Mouse (Mus musculus): ENCODE results near the gene Pip4k2a.

The Pip4k2a gene

GRCm38 (mm10) chr2:18982581-18982980 lies 15.3 kb downstream of the Pip4k2a start:
- no peak for ATAC-seq (ENCODE audit: insufficient number of reproducible peaks, low FRiP score, low TSS enrichment)

- ATAC-seq (ENCODE audit: insufficient number of reproducible peaks, low FRiP score, low TSS enrichment), result no peak
These were observed 18.3 kb downstream of the Pip4k2a start for GRCm38 (mm10) chr2:18979675-18980074.

GRCm38 (mm10) chr2:18979046-18979445 lies 18.9 kb downstream of the Pip4k2a start:
- no peak for ATAC-seq (ENCODE audit: insufficient number of reproducible peaks, low FRiP score, low TSS enrichment)

DNA sequence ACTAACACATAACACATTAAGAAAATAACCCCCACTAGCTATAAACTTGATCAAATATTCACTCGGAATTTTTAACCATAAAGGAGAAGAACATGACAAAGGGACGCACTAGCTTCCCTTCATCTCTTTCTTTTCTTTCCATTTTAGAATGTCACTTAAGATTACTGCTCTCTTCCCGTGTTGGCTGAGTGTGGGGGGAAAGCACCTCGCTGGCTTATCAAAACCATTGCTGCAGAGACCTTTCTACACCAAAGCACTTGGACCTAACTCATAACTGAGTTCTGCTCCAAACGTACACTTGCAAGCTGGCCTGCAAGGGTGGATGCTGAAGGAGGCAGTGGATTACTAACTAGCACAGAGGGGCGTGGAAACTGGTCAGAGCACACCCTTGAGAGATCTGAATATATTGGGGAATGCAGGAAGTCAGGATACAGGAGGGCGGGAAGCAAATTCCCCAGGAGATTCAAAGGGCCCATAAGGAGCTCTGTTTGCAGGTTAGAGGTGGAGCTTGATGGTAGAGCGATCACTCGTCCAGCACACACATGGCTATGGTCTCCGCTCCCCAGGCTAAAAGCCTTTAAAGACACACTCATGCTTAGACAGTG lies 20.6 kb downstream of the Pip4k2a start:
- ATAC-seq (ENCODE audit: insufficient number of reproducible peaks, low FRiP score, low TSS enrichment), result no peak

- ATAC-seq (ENCODE audit: insufficient number of reproducible peaks, low FRiP score, low TSS enrichment), result no peak
These were observed 21.8 kb downstream of the Pip4k2a start for GRCm38 (mm10) chr2:18976175-18976574.

DNA sequence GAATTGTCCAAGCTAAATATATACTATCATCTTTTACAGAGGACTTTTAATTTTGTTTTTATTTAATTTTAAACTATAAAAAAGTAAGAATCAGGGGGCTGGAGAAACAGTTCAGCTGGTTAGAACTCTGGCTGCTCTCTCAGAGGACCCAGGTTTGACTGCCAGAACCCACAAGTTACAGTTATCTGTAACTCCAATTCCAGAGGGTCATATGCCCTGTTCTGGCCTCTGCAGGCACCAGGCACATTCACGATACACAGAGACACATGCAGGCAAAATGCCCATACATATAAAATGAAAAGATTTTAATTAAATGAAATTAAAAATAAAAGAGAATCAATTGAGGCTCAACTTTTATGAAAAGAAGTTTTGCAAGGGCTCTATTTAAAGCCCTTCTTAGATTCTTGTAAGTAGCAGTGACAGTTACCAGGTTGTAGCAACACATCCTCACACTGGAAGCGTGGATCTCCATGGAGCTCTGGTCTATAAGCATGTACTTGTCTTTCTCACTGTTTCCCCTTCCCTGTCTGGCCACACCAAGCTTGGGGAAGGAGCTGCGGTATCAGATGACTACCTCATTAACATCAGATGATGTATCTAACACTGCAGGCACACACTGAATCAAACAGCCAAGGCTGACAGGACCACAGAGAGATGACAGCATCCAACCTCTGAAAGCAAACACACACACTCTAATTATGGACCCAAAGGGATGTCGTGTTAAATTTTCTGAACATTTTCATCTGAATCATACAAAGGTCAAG lies 22.9 kb downstream of the Pip4k2a start:
- ATAC-seq (ENCODE audit: insufficient number of reproducible peaks, low FRiP score, low TSS enrichment), result no peak

DNA sequence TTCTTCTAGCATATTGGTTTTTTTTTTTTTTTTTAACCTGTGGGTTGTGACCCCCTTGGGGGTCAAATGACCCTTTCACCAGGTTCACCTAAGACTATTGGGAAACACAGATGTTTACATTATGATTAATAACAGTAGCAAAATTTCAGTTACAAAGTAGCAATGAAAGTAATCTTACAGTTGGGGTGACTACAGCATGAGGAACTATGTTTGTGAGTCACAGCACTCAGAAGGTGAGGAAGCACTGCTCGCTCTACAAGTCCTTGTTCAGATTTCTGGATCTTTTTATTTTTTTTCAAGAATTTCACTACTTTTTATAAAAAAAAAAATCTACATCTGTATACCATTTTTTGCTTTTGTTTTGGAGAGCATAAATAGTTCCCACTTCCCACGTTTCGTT lies 26.4 kb downstream of the Pip4k2a start:
- ATAC-seq (ENCODE audit: insufficient number of reproducible peaks, low FRiP score, low TSS enrichment), result no peak

DNA sequence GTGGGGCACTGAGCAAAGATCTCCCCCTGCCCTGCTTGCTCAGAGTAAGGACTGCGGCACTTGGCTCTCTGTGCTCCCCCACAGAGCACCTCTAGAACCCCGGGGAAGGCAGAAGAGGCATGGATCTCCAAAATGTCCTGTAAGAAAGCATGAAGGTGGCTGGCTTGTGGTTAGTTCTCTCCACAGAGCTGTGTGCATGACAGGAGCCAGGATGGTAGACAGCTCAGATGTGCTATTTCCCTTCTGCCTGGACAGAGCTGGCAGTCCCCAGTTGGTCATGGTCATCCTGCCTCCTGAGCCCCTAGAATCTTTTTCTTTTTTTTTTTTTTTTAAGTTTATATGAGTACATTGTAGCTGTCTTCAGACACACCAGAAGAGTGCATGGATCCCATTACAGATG lies 27.5 kb downstream of the Pip4k2a start:
- no peak for ATAC-seq (ENCODE audit: insufficient number of reproducible peaks, low FRiP score, low TSS enrichment)

DNA sequence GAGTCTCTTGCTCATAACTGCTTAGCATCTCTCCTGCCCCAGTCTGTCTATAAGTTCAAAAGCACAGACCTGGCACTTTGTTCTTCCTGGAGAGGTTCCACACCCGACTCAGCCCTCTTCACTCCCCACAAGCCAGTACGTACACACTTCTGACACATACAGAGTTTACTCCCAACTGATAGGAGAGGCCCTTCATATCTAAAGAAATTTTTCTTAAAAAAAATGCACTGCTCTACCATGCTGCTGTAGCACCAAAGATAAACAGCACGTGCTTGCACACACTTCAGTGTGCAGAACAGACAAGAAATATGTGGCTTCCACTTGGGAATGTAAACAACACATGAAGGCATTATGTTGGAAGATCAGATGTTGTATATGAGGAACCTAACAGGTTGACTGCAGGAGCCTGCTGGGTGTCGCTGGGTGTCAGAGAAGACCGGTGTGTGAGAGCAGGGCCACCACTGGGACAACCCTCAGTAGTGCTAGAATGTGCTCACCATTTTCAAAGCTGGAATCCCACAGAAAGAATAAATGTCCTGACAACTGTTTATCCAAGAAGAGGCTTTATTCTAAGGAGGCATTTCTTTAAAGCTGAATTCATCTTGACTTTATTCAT lies 28.8 kb downstream of the Pip4k2a start:
- no peak for ATAC-seq (ENCODE audit: insufficient number of reproducible peaks, low FRiP score, low TSS enrichment)

- ATAC-seq (ENCODE audit: insufficient number of reproducible peaks, low FRiP score, low TSS enrichment), result no peak
These were observed 30.4 kb downstream of the Pip4k2a start for GRCm38 (mm10) chr2:18967451-18968063.

DNA sequence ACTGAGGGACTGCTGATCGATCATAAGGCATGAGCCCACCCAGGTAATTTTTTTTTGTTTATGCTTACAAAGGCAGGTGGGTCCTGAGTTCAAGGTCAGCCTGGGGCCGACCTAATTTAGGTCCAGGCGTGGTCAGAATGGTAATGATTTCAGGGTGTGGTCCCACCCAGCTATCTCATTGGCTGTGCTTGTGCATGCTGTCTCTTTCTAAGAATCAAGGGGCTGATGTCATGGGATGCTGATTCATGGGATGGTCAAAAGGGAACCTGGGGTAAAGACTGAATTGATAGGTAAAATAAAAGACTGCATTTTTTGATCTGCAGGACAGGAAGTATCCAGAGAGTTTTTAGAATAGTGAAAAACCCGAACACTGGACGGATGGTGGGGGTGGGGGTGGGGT lies 31.4 kb downstream of the Pip4k2a start:
- no peak for ATAC-seq (ENCODE audit: insufficient number of reproducible peaks, low FRiP score, low TSS enrichment)

- no peak for ATAC-seq (ENCODE audit: insufficient number of reproducible peaks, low FRiP score, low TSS enrichment)
These were observed 32.0 kb downstream of the Pip4k2a start for GRCm38 (mm10) chr2:18965950-18966349.

DNA sequence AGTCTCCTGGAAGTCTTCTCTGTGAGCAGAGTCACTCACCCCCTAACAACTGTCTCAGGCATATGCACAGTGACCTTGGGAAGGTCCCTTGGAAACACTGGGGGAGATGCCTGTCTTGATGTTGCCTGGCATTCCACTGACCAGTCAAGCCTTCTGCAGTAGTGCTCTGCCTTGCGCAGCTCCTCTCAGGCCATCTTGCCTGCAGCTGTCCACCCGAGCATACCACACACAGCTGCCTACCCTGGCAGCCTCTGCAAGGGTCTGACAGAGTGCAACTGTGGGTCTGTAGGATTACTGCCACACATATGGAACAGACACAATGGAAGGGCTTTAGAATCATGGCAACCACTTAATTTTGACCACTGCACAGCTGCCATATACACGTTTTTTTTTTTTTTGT lies 32.8 kb downstream of the Pip4k2a start:
- ATAC-seq (ENCODE audit: insufficient number of reproducible peaks, low FRiP score, low TSS enrichment), result no peak

DNA sequence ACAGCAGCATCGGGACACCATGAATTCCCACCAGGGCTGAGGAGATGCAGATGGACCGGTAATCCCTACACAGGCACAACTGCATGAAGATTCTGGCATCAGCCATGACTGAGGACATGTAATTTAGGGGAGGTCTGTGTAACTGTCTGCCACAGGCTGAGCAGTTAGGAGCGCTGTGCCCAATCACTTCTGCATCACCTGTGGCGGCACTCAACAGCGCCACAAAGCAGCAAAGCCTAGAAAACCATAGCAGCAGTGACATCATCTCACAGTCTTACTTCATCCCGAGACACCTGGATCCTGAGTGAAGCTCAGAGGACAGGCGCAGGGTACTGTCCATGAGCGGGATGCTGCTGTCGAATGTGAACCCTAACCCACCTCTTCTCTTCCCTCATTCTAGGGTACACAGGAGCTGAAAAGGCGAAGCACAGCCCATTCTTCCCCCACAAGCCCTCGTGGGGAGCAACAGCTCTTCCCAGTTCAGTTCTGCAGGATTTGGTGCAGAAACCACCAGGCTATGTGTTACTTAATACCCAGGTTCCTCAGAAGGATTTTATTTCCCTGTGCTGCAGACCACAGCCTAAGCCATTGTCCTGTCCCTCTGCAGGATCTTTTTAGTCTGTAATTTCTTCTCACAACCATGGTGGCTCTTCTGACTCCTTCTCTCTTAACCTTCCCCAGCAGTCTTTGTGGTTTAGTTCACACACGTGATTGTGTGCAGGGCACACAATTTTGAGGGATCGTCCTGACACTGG lies 34.5 kb downstream of the Pip4k2a start:
- no peak for ATAC-seq (ENCODE audit: insufficient number of reproducible peaks, low FRiP score, low TSS enrichment)

DNA sequence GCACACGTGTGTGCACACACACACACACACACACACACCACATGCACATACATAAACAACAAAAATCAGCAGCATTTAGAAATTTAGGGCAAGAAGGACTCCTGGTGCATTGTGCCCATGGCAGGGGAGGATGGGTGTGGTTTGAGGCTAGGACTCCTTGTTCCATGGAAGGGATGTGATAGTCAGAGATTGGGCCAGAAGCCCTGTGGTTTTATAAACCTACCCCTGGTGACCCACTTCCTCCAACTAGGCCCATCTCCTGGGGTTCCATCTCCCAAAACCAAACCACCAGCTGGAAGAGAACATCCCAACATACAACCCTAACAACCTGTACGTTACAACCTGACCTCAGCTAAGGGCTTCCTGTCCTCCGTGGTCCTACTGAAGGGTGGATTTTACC lies 35.4 kb downstream of the Pip4k2a start:
- no peak for ATAC-seq (ENCODE audit: insufficient number of reproducible peaks, low FRiP score, low TSS enrichment)

GRCm38 (mm10) chr2:18960376-18960973 lies 37.5 kb downstream of the Pip4k2a start:
- no peak for ATAC-seq (ENCODE audit: insufficient number of reproducible peaks, low FRiP score, low TSS enrichment)

DNA sequence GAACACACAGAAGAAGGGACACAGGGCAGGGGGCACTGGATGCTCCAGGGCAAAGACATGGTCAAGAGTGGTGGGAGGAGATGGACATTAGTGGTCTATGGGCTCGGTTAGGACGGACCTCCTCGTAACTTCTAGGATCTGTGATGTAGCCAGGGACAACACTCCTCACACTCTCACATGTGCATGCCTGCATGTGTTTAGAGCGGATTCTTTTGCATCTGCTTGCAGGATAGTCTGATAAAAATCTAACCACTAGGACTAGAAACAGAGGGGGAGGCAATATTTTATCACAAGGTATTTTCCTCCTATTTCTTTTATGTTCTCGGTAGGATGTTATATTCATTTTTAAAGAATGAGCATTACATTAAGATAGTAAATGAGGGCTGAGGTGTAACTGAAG lies 38.4 kb downstream of the Pip4k2a start:
- ATAC-seq (ENCODE audit: insufficient number of reproducible peaks, low FRiP score, low TSS enrichment), result no peak

DNA sequence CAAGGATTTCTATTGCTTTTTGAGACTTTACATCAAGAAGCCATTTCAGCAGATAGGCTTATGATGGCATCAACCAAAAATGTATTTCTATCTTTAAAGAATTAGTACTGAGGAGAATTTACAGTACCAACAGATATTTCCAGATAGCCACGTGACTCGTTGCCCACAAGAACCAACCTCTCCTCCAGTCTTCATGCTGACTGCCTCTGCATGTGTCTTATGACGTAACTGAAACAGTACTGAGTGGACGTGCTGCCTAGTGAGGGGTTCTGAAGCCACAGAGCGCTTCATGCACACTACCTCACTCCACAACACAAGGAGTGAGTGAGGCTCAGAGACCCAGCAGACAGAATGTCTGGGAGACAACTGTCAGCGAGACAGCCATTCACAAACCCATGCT lies 38.9 kb downstream of the Pip4k2a start:
- ATAC-seq (ENCODE audit: insufficient number of reproducible peaks, low FRiP score, low TSS enrichment), result no peak

DNA sequence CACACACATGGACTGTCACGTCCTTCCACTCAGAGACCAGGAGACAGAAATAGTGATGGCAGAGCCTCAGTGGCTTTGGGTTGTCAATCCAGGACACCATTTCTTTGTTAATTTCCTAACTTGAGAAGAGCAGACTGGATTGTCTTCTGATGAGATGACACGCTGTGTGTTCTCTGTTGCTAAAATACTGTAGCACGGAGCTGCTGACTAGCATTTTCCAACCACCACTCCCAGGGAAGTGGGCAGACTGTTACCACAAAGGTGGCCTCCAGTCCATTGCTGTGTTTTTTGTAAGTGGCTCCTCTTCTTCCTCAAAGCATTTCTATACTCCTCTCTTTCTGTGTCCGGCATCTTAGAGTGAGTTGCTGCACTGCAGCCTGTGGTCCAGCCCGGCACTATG lies 39.4 kb downstream of the Pip4k2a start:
- no peak for ATAC-seq (ENCODE audit: insufficient number of reproducible peaks, low FRiP score, low TSS enrichment)

- no peak for ATAC-seq (ENCODE audit: insufficient number of reproducible peaks, low FRiP score, low TSS enrichment)
These were observed 39.9 kb downstream of the Pip4k2a start for GRCm38 (mm10) chr2:18958044-18958443.
